Mouse (Mus musculus): ENCODE measurements at regions not wholly inside any gene's neighbourhood (a gene's known extent, or its start where the extent isn't known, plus 50 kb on each side); places are given as distances from the start of the nearest gene placed in this dataset.

- no peak for ATAC-seq (replicated peaks; ENCODE audit: low FRiP score)
- no peak overlapping the region for H3K9ac ChIP-seq
- H3K27me3 ChIP-seq, result no peaks in the 10 kb centered on the region
- H3K4me1 ChIP-seq, result no peaks in the 10 kb centered on the region
- no peaks in the 10 kb centered on the region for H3K36me3 ChIP-seq
- no peaks in the 10 kb centered on the region for H3K9me3 ChIP-seq (replicated peaks)
- WGBS, result 88% methylated on average over 2 of the region's 2 CpGs
- no peak overlapping the region for H3K27ac ChIP-seq
- H3K4me3 ChIP-seq (replicated peaks), result no peak overlapping the region
- no peak overlapping the region for H3K4me2 ChIP-seq
These were observed 549.6 kb upstream of the Lcorl start for GRCm38 (mm10) chr5:46406969-46407368.

- H3K9me3 ChIP-seq (replicated peaks), result no peaks in the 10 kb centered on the region
- no peak overlapping the region for H3K27ac ChIP-seq
- no peaks in the 10 kb centered on the region for H3K4me1 ChIP-seq
- H3K4me3 ChIP-seq (replicated peaks), result no peak overlapping the region
- H3K27me3 ChIP-seq, result no peaks in the 10 kb centered on the region
- no peak overlapping the region for H3K4me2 ChIP-seq
- no peaks in the 10 kb centered on the region for H3K36me3 ChIP-seq
- WGBS, result 29% methylated on average over 3 of the region's 3 CpGs
- no peak for ATAC-seq (replicated peaks; ENCODE audit: low FRiP score)
- H3K9ac ChIP-seq, result no peak overlapping the region
These were observed 549.0 kb upstream of the Lcorl start for GRCm38 (mm10) chr5:46406404-46406803.

- Histone ChIP-seq H3K9ac (no peak overlapping the region), H3K4me2 (no peak overlapping the region), H3K27ac (no peak overlapping the region), H3K4me3 (replicated peaks) (no peak overlapping the region), H3K4me1 (no peaks in the 10 kb centered on the region), H3K36me3 (no peaks in the 10 kb centered on the region), H3K27me3 (no peaks in the 10 kb centered on the region), H3K9me3 (replicated peaks) (no peaks in the 10 kb centered on the region)
- no peak for ATAC-seq (replicated peaks; ENCODE audit: low FRiP score)
- WGBS, result 58% methylated on average over 2 of the region's 2 CpGs
These were observed 529.2 kb upstream of the Lcorl start for GRCm38 (mm10) chr5:46386591-46386990.

- H3K36me3 ChIP-seq, result no peaks in the 10 kb centered on the region
- H3K27me3 ChIP-seq, result no peaks in the 10 kb centered on the region
- ATAC-seq (replicated peaks; ENCODE audit: low FRiP score), result no peak
- no peaks in the 10 kb centered on the region for H3K4me1 ChIP-seq
- WGBS, result 68% methylated on average over 1 of the region's 1 CpGs
- H3K27ac ChIP-seq, result no peak overlapping the region
- no peaks in the 10 kb centered on the region for H3K9me3 ChIP-seq (replicated peaks)
- H3K9ac ChIP-seq, result no peak overlapping the region
- no peak overlapping the region for H3K4me2 ChIP-seq
- no peak overlapping the region for H3K4me3 ChIP-seq (replicated peaks)
These were observed 509.9 kb upstream of the Lcorl start for GRCm38 (mm10) chr5:46367328-46367727.

GRCm38 (mm10) chr5:46363661-46364060 lies 506.2 kb upstream of the Lcorl start:
- H3K36me3 ChIP-seq, result no peaks in the 10 kb centered on the region
- no peaks in the 10 kb centered on the region for H3K4me1 ChIP-seq
- no peak overlapping the region for H3K4me2 ChIP-seq
- WGBS, result 93% methylated on average over 2 of the region's 2 CpGs
- no peaks in the 10 kb centered on the region for H3K9me3 ChIP-seq (replicated peaks)
- H3K9ac ChIP-seq, result no peak overlapping the region
- no peak overlapping the region for H3K4me3 ChIP-seq (replicated peaks)
- ATAC-seq (replicated peaks; ENCODE audit: low FRiP score), result no peak
- H3K27ac ChIP-seq, result no peak overlapping the region
- no peaks in the 10 kb centered on the region for H3K27me3 ChIP-seq

GRCm38 (mm10) chr5:46361637-46362036 lies 504.2 kb upstream of the Lcorl start:
- WGBS, result 47% methylated on average over 1 of the region's 1 CpGs
- Histone ChIP-seq H3K9ac (no peak overlapping the region), H3K36me3 (no peaks in the 10 kb centered on the region), H3K9me3 (replicated peaks) (no peaks in the 10 kb centered on the region), H3K4me2 (no peak overlapping the region), H3K27ac (no peak overlapping the region), H3K27me3 (no peaks in the 10 kb centered on the region), H3K4me3 (replicated peaks) (no peak overlapping the region), H3K4me1 (no peaks in the 10 kb centered on the region)
- ATAC-seq (replicated peaks; ENCODE audit: low FRiP score), result no peak

- Histone ChIP-seq H3K4me1 (no peaks in the 10 kb centered on the region), H3K27me3 (no peaks in the 10 kb centered on the region), H3K4me3 (replicated peaks) (no peak overlapping the region), H3K9ac (no peak overlapping the region), H3K27ac (no peak overlapping the region), H3K36me3 (no peaks in the 10 kb centered on the region), H3K9me3 (replicated peaks) (no peaks in the 10 kb centered on the region), H3K4me2 (no peak overlapping the region)
- ATAC-seq (replicated peaks; ENCODE audit: low FRiP score), result peak; percentile 40; the same call in 1 of the 2 replicates
- WGBS, result 56% methylated on average over 5 of the region's 5 CpGs
These were observed 491.0 kb upstream of the Lcorl start for GRCm38 (mm10) chr5:46348448-46348847.

- 17% methylated on average over 16 of the region's 16 CpGs for WGBS
- no peaks in the 10 kb centered on the region for H3K27me3 ChIP-seq
- peak; percentile 67; the same call in 1 of the 2 replicates for ATAC-seq (replicated peaks; ENCODE audit: low FRiP score)
- H3K4me3 ChIP-seq (replicated peaks), result no peak overlapping the region
- H3K9ac ChIP-seq, result no peak overlapping the region
- H3K36me3 ChIP-seq, result no peaks in the 10 kb centered on the region
- H3K4me1 ChIP-seq, result no peaks in the 10 kb centered on the region
- 0 out of 2 replicates have a peak overlapping the region, but pooled peaks have one; percentile 38 for H3K27ac ChIP-seq
- H3K4me2 ChIP-seq, result peak overlapping the region; percentile 34
- no peaks in the 10 kb centered on the region for H3K9me3 ChIP-seq (replicated peaks)
These were observed 490.1 kb upstream of the Lcorl start for GRCm38 (mm10) chr5:46347368-46348083.

GRCm38 (mm10) chr5:46338461-46338860 lies 481.0 kb upstream of the Lcorl start:
- no peak for ATAC-seq (replicated peaks; ENCODE audit: low FRiP score)
- Histone ChIP-seq H3K4me3 (replicated peaks) (no peak overlapping the region), H3K4me2 (no peak overlapping the region), H3K4me1 (no peaks in the 10 kb centered on the region), H3K9ac (no peak overlapping the region), H3K36me3 (no peaks in the 10 kb centered on the region), H3K9me3 (replicated peaks) (no peaks in the 10 kb centered on the region), H3K27ac (no peak overlapping the region), H3K27me3 (no peaks in the 10 kb centered on the region)
- WGBS, result 76% methylated on average over 2 of the region's 2 CpGs

- H3K27me3 ChIP-seq, result no peaks in the 10 kb centered on the region
- H3K4me1 ChIP-seq, result no peaks in the 10 kb centered on the region
- no peak overlapping the region for H3K4me3 ChIP-seq (replicated peaks)
- H3K36me3 ChIP-seq, result no peaks in the 10 kb centered on the region
- H3K27ac ChIP-seq, result no peak overlapping the region
- no peaks in the 10 kb centered on the region for H3K9me3 ChIP-seq (replicated peaks)
- H3K4me2 ChIP-seq, result no peak overlapping the region
- ATAC-seq (replicated peaks; ENCODE audit: low FRiP score), result no peak
- WGBS, result 48% methylated on average over 1 of the region's 1 CpGs
- no peak overlapping the region for H3K9ac ChIP-seq
These were observed 473.5 kb upstream of the Lcorl start for GRCm38 (mm10) chr5:46330880-46331279.

All from kidney, embryonic 15.5 days (tissue).